Mouse (Mus musculus) limb, embryonic 13.5 days (tissue): ENCODE results near the gene Zfp3. TPM values are rescaled to one million over a fixed set of nuclear protein-coding genes. Genes with fewer than 3 reads are reported as not detected.

Source experiments
- ATAC-seq: fragments of 200-750 bp; cut with Nextera tagmentation; 2 replicates; pipeline ENCODE4 v1.8.0; 2017; ENCODE audit warnings: low read depth, moderate number of reproducible peaks, moderate TSS enrichment; ENCODE audit not compliant: low FRiP score
- H3K27ac ChIP-seq: fragments of 300-500 bp; sonication (generic); 2 replicates; pipeline ENCODE4 v1.5.1; 2015; ENCODE audit warnings: inconsistent platforms, mild to moderate bottlenecking, moderate library complexity
- H3K27me3 ChIP-seq: fragments of 300-500 bp; sonication (generic); 2 replicates; pipeline ENCODE4 v1.6.1; 2015; ENCODE audit warnings: mild to moderate bottlenecking, inconsistent platforms
- H3K36me3 ChIP-seq: fragments of 300-500 bp; sonication (generic); 2 replicates; pipeline ENCODE4 v1.6.1; 2015; ENCODE audit warnings: inconsistent platforms, mild to moderate bottlenecking, moderate library complexity
- H3K4me1 ChIP-seq: fragments of 300-500 bp; sonication (generic); 2 replicates; pipeline ENCODE4 v1.6.1; 2015; ENCODE audit warnings: inconsistent platforms
- H3K4me2 ChIP-seq: fragments of 300-500 bp; sonication (generic); replicated peaks from 2 replicates; pipeline ENCODE4 v1.6.1; 2015; ENCODE audit warnings: inconsistent platforms, mild to moderate bottlenecking, moderate library complexity
- H3K4me3 ChIP-seq: fragments of 300-500 bp; sonication (generic); 2 replicates; pipeline ENCODE4 v1.5.1; 2015; ENCODE audit warnings: moderate library complexity, mild to moderate bottlenecking, inconsistent platforms
- H3K9ac ChIP-seq: fragments of 300-500 bp; sonication (generic); 2 replicates; pipeline ENCODE4 v1.6.1; 2015; ENCODE audit warnings: mild to moderate bottlenecking, inconsistent platforms
- H3K9me3 ChIP-seq: fragments of 300-500 bp; sonication (generic); 2 replicates; pipeline ENCODE4 v1.6.1; 2016; ENCODE audit warnings: inconsistent platforms
- WGBS: fragments of 180-500 bp; shearing (Covaris S2); methylation state at CpG from one replicate; pipeline ENCODE4 v1.1.7; 2015; 5-methylcytosine and 5-hydroxymethylcytosine counted together
- polyA plus RNA-seq: library from polyadenylated mRNA; unstranded; fragments of >200 nt; fragmentation: Nextera tagmentation; extraction: Ambion mirVana; gene quantifications from 2 replicates; pipeline ENCODE4 v1.2.1, GENCODE M21; 2015

Zfp3 gene
- polyA plus RNA-seq, result 6.8 TPM in 2 replicates

DNA sequence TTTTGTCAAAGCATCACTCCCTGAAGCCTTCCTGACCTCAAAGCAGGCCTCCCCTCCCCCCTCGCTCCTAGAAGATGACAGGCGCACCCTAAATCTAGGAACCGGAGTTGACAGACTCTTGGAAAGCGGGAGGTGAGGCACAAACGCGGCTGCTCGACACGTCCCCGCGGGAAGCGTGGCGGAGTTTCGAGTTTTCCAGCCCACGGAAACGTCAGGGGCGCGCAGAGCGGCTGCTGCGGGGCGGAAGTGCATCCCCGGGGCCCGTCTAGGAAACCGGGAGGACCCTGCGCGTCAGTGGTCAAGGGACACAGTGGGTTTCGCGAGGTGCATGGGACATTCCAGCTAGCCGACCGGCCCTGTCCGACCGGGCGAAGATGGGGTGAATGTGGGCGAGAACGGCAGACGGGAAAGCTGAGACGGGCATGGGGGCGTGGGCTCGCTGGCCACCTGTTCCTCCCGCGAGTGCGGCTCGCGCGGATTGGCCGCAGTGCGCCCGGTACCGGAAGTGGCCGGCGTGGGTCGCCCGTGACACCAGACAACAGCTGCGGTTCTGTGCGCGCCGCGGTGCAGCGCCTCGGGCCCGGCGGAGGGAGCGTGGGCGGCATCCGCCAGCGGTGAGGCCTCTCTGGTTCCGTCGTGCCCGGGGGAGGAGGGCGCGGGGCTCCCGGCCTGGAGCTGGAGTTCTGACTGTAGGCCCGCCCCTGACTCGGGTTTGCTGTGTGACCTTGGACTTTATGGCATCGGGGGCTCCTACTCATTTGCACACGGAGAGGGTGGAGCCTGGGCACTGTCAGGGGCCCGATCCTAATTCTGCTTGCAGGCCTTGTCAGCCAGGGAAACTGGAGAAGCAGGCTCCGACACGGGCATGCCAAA, at the start of gene Zfp3:
TSS of gene Zfp3 (plus strand) at position 274 of the 873 bp plus-strand sequence.
- Histone ChIP-seq H3K4me1 (peaks cover 12% of the 10 kb centered on the region), H3K27me3 (no peaks in the 10 kb centered on the region), H3K9me3 (no peaks in the 10 kb centered on the region), H3K27ac (peak within 1 kb of the TSS; percentile 61; the same call in 1 of the 2 replicates), H3K4me2 (peak within 1 kb of the TSS; percentile 79), H3K36me3 (peaks cover 8% of the 10 kb centered on the region; the same call in 1 of the 2 replicates), H3K9ac (peak within 1 kb of the TSS; percentile 77), H3K4me3 (peak within 1 kb of the TSS; percentile 69)
- under 1% methylated on average over 65 of the region's 78 CpGs for WGBS
- ATAC-seq, result peak; percentile 86

DNA sequence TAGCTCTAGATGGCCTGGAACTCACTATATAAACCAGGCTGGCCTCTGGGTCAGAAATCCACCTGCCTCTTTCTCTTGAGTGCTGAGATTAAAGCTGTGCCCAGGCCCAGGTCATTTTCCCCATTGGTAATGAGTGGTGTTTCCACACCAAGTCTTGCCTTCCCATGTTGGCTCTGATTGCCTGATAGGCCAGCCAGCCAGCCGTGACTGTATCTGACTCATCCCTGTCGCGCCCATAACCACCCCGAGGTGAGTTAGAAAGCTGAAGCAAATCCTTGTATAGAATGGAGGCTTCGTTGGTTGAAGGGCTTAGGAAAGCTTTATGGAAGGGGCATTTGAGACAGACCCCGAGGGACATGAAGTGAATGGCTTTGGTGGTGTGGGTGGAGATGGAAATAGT, 48.2 kb upstream of the Zfp3 start:
- ATAC-seq, result no peak

DNA sequence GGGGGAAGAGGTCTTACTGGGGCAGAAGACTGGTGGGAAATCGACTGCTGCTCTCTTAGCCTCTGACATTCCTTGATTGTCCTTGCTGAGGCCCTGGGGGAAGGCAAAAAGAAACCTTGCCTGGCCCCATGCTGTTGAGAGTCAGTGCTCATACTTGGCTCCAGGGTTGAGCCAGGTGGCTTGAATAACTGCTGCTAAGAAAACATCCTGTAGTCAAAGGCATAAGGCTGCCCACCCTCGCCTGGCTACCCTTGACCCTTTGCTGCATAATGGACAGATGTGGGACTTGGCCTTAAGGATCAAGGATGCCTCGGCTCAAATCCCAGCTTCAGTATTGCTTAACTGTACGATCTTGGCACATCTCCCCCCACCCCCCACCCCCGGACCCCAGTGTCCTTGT, 45.5 kb upstream of the Zfp3 start:
- no peak overlapping the region for H3K9ac ChIP-seq
- 81% methylated on average over 5 of the region's 5 CpGs for WGBS
- no peak overlapping the region for H3K4me3 ChIP-seq
- H3K27me3 ChIP-seq, result no peaks in the 10 kb centered on the region
- peaks cover 85% of the 10 kb centered on the region for H3K36me3 ChIP-seq
- no peak for ATAC-seq
- no peak overlapping the region for H3K27ac ChIP-seq
- H3K4me1 ChIP-seq, result no peaks in the 10 kb centered on the region
- H3K4me2 ChIP-seq, result no peak overlapping the region
- no peaks in the 10 kb centered on the region for H3K9me3 ChIP-seq

More for the DNA sequence above, 48.2 kb upstream of the Zfp3 start:
- Histone ChIP-seq H3K27me3 (no peaks in the 10 kb centered on the region), H3K4me1 (no peaks in the 10 kb centered on the region), H3K4me2 (no peak overlapping the region), H3K9me3 (no peaks in the 10 kb centered on the region), H3K9ac (no peak overlapping the region), H3K27ac (no peak overlapping the region), H3K4me3 (no peak overlapping the region), H3K36me3 (peaks cover 84% of the 10 kb centered on the region)
- 96% methylated on average over 6 of the region's 6 CpGs for WGBS

DNA sequence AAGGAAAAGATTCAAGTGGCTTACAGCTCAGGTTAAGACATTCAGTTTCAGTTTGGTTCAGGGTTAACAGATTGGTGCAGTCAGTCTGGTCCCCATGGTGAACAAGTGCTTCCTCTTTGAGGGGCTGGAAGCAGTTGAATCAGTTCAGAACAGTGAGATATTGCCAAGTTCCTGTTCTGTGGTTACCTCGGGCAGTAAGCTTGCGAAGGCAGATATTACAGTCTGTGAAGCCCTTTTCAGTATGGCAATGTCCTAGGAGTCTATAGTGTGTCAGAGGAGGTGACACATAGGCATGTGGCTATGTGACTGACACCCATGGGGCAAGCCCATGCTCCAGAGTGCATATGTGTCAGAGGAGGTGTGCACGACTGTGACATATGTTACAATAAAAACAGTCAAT, 43.4 kb upstream of the Zfp3 start:
- H3K4me2 ChIP-seq, result no peak overlapping the region
- H3K9ac ChIP-seq, result no peak overlapping the region
- ATAC-seq, result no peak
- H3K4me3 ChIP-seq, result no peak overlapping the region
- H3K4me1 ChIP-seq, result no peaks in the 10 kb centered on the region
- H3K27ac ChIP-seq, result no peak overlapping the region
- H3K9me3 ChIP-seq, result no peaks in the 10 kb centered on the region
- H3K27me3 ChIP-seq, result no peaks in the 10 kb centered on the region
- WGBS, result 90% methylated on average over 3 of the region's 3 CpGs
- H3K36me3 ChIP-seq, result peaks cover 94% of the 10 kb centered on the region

- no peaks in the 10 kb centered on the region for H3K27me3 ChIP-seq
- H3K36me3 ChIP-seq, result peaks cover 94% of the 10 kb centered on the region
- H3K9me3 ChIP-seq, result no peaks in the 10 kb centered on the region
- WGBS, result 97% methylated on average over 3 of the region's 3 CpGs
- no peak overlapping the region for H3K27ac ChIP-seq
- H3K4me3 ChIP-seq, result no peak overlapping the region
- no peak overlapping the region for H3K4me2 ChIP-seq
- ATAC-seq, result no peak
- H3K4me1 ChIP-seq, result no peaks in the 10 kb centered on the region
- H3K9ac ChIP-seq, result no peak overlapping the region
Observed at GRCm38 (mm10) chr11:70721072-70721471, 42.9 kb upstream of the Zfp3 start.

- ATAC-seq, result no peak
- no peak overlapping the region for H3K27ac ChIP-seq
- no peak overlapping the region for H3K4me3 ChIP-seq
- H3K9me3 ChIP-seq, result no peaks in the 10 kb centered on the region
- no peak overlapping the region for H3K4me2 ChIP-seq
- no peaks in the 10 kb centered on the region for H3K4me1 ChIP-seq
- H3K27me3 ChIP-seq, result no peaks in the 10 kb centered on the region
- peaks cover 91% of the 10 kb centered on the region for H3K36me3 ChIP-seq
- no peak overlapping the region for H3K9ac ChIP-seq
- 95% methylated on average over 9 of the region's 9 CpGs for WGBS
Observed at GRCm38 (mm10) chr11:70724706-70725105, 39.3 kb upstream of the Zfp3 start.

DNA sequence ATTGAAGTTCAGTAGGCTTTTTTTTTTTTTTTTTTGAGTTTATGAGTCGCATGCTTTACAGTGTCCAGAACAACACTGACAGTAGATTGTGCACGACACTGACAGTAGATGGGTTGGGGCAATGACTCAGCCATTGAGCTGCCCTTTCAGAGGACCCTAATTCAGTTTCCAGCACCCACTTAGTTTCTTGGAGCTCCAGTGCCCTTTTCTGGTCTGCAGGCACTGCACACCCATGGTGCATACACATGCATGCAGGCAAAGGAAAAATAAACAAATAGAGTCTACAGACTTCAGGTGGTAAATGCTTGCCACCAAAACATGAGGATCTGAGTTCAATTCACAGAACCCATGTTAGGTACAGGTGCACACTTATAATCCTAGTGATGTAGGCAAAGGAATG, 37.4 kb upstream of the Zfp3 start:
- WGBS, result 92% methylated on average over 2 of the region's 2 CpGs
- Histone ChIP-seq H3K9ac (no peak overlapping the region), H3K4me1 (no peaks in the 10 kb centered on the region), H3K27me3 (no peaks in the 10 kb centered on the region), H3K4me3 (no peak overlapping the region), H3K4me2 (no peak overlapping the region), H3K27ac (no peak overlapping the region), H3K9me3 (no peaks in the 10 kb centered on the region), H3K36me3 (peaks cover 74% of the 10 kb centered on the region)
- ATAC-seq, result no peak

GRCm38 (mm10) chr11:70727385-70727784, 36.6 kb upstream of the Zfp3 start:
- 89% methylated on average over 5 of the region's 5 CpGs for WGBS

GRCm38 (mm10) chr11:70730427-70731038, 33.5 kb upstream of the Zfp3 start:
- ATAC-seq, result no peak
- Histone ChIP-seq H3K36me3 (peaks cover 40% of the 10 kb centered on the region), H3K4me3 (no peak overlapping the region), H3K9ac (no peak overlapping the region), H3K27ac (no peak overlapping the region), H3K27me3 (no peaks in the 10 kb centered on the region), H3K4me1 (0 out of 2 replicates have a peak, but pooled peaks cover 3% of the 10 kb centered on the region), H3K4me2 (no peak overlapping the region), H3K9me3 (no peaks in the 10 kb centered on the region)
- 74% methylated on average over 9 of the region's 9 CpGs for WGBS

More at GRCm38 (mm10) chr11:70727385-70727784, 36.6 kb upstream of the Zfp3 start:
- Histone ChIP-seq H3K27ac (no peak overlapping the region), H3K4me1 (no peaks in the 10 kb centered on the region), H3K4me3 (no peak overlapping the region), H3K36me3 (peaks cover 66% of the 10 kb centered on the region), H3K9me3 (no peaks in the 10 kb centered on the region), H3K4me2 (no peak overlapping the region), H3K9ac (no peak overlapping the region), H3K27me3 (no peaks in the 10 kb centered on the region)
- ATAC-seq, result no peak; the same call in 1 of the 2 replicates

DNA sequence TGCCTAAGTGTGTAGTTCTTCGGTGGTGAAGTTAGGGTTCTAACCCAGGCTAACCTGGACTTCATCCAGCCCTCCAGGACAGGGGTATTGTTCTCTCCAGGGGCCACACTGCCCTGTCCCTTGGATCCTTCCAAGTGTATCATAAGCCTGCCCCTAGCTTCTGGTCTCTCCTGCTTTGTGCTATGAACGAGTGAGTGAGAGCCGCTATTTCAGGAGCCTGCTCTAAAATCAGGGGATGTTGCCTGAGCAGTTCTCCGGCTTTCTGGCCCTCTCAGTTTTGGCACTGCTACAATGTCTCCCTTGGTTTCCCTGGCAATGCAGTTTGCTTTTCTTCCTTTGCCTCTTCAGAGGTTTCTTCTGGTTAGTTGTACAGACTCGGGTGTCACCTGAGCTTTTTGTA, 32.8 kb upstream of the Zfp3 start:
- 64% methylated on average over 5 of the region's 5 CpGs for WGBS
- no peak for ATAC-seq
- Histone ChIP-seq H3K9ac (no peak overlapping the region), H3K9me3 (no peaks in the 10 kb centered on the region), H3K4me2 (no peak overlapping the region), H3K4me3 (no peak overlapping the region), H3K4me1 (0 out of 2 replicates have a peak, but pooled peaks cover 3% of the 10 kb centered on the region), H3K36me3 (peaks cover 34% of the 10 kb centered on the region), H3K27ac (no peak overlapping the region), H3K27me3 (no peaks in the 10 kb centered on the region)

DNA sequence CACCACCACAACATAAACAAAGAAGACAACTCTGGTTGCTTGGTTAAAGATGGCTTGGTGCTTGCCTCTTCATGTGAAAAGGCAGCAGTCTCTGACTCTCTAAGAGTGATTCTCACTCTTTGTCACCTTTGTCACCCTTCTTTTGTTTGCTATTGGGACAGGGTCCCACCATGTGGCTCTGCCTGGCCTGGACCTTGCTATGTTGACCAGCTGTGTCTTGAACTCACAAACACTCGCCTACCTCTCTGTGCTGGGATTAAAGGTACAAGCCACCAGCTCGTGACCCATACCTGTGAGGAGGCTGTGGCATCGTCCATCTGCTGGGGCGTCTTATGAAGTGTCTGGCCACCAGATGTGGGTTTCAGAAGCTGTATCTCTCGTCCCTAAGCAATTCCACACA, 30.8 kb upstream of the Zfp3 start:
- no peak overlapping the region for H3K4me2 ChIP-seq
- no peaks in the 10 kb centered on the region for H3K27me3 ChIP-seq
- H3K27ac ChIP-seq, result no peak overlapping the region
- H3K4me1 ChIP-seq, result 0 out of 2 replicates have a peak, but pooled peaks cover 3% of the 10 kb centered on the region
- WGBS, result 20% methylated on average over 5 of the region's 5 CpGs
- no peak overlapping the region for H3K4me3 ChIP-seq
- no peak overlapping the region; the same call in 1 of the 2 replicates for H3K9ac ChIP-seq
- peaks cover 13% of the 10 kb centered on the region for H3K36me3 ChIP-seq
- no peak for ATAC-seq
- H3K9me3 ChIP-seq, result no peaks in the 10 kb centered on the region

GRCm38 (mm10) chr11:70737749-70738148, 26.3 kb upstream of the Zfp3 start:
- Histone ChIP-seq H3K9me3 (no peaks in the 10 kb centered on the region), H3K4me3 (no peak overlapping the region), H3K27ac (no peak overlapping the region), H3K9ac (no peak overlapping the region), H3K4me2 (no peak overlapping the region), H3K36me3 (no peaks in the 10 kb centered on the region), H3K4me1 (0 out of 2 replicates have a peak, but pooled peaks cover 3% of the 10 kb centered on the region), H3K27me3 (no peaks in the 10 kb centered on the region)
- 64% methylated on average over 5 of the region's 5 CpGs for WGBS
- no peak for ATAC-seq
